Mouse (Mus musculus): ENCODE measurements around the gene 9130213A22Rik. TPM values are rescaled to one million over a fixed set of nuclear protein-coding genes. Genes with fewer than 3 reads are reported as not detected.

The 9130213A22Rik gene
- polyA plus RNA-seq, 1 experiment from 2014 or later = 0.14 TPM

GRCm38 (mm10) chr11:69088856-69089615, 33.4 kb downstream of the 9130213A22Rik start:
- 11% methylated on average over 25 of the region's 25 CpGs for WGBS

GRCm38 (mm10) chr11:69088103-69088855, 34.1 kb downstream of the 9130213A22Rik start, which contains the start of gene Vamp2:
TSS of gene Vamp2 (plus strand) at chr11:69088490.
- Histone ChIP-seq H3K4me3 (ENCODE audit: low read depth, low read length) (peak within 1 kb of the TSS; percentile 99), H3K27ac (ENCODE audit: low read depth, low read length) (peak within 1 kb of the TSS; percentile 91), H3K9ac (ENCODE audit: low read length) (peak within 1 kb of the TSS; percentile 100), H3K4me2 (ENCODE audit: low read length) (peak within 1 kb of the TSS; percentile 96), H3K4me1 (ENCODE audit: control insufficient read depth, insufficient read depth, low read length) (peaks cover 17% of the 10 kb centered on the region), H3K36me3 (ENCODE audit: control insufficient read depth, insufficient read depth, low read length) (peaks cover 30% of the 10 kb centered on the region), H3K9me3 (replicated peaks; ENCODE audit: control insufficient read depth, low read length) (no peaks in the 10 kb centered on the region), H3K27me3 (replicated peaks; ENCODE audit: control insufficient read depth, insufficient read depth, low read length) (no peaks in the 10 kb centered on the region)
- ATAC-seq = peak; percentile 87
- peak; percentile 94 for DNase-seq (ENCODE audit: low spot score)
- WGBS = 1% methylated on average over 54 of the region's 67 CpGs

More at GRCm38 (mm10) chr11:69088856-69089615, 33.4 kb downstream of the 9130213A22Rik start:
- Histone ChIP-seq H3K36me3 (ENCODE audit: control insufficient read depth, insufficient read depth, low read length) (peaks cover 30% of the 10 kb centered on the region), H3K4me3 (ENCODE audit: low read depth, low read length) (peak overlapping the region; percentile 99), H3K27me3 (replicated peaks; ENCODE audit: control insufficient read depth, insufficient read depth, low read length) (no peaks in the 10 kb centered on the region), H3K4me1 (ENCODE audit: control insufficient read depth, insufficient read depth, low read length) (peaks cover 17% of the 10 kb centered on the region), H3K9ac (ENCODE audit: low read length) (peak overlapping the region; percentile 100), H3K4me2 (ENCODE audit: low read length) (peak overlapping the region; percentile 96), H3K9me3 (replicated peaks; ENCODE audit: control insufficient read depth, low read length) (no peaks in the 10 kb centered on the region), H3K27ac (ENCODE audit: low read depth, low read length) (peak overlapping the region; percentile 91)
- DNase-seq (ENCODE audit: low spot score) (no peak), ATAC-seq (no peak; the same call in 1 of the 2 replicates)

- H3K4me2 ChIP-seq (ENCODE audit: low read length) = peak overlapping the region; percentile 96; the same call in 1 of the 2 replicates
- DNase-seq (ENCODE audit: low spot score) = no peak
- H3K4me3 ChIP-seq (ENCODE audit: low read depth, low read length) = peak overlapping the region; percentile 99; the same call in 1 of the 2 replicates
- no peak overlapping the region for H3K27ac ChIP-seq (ENCODE audit: low read depth, low read length)
- peaks cover 27% of the 10 kb centered on the region for H3K36me3 ChIP-seq (ENCODE audit: control insufficient read depth, insufficient read depth, low read length)
- H3K4me1 ChIP-seq (ENCODE audit: control insufficient read depth, insufficient read depth, low read length) = peaks cover 17% of the 10 kb centered on the region
- WGBS = 56% methylated on average over 2 of the region's 2 CpGs
- peak overlapping the region; percentile 100; the same call in 1 of the 2 replicates for H3K9ac ChIP-seq (ENCODE audit: low read length)
- no peaks in the 10 kb centered on the region for H3K27me3 ChIP-seq (replicated peaks; ENCODE audit: control insufficient read depth, insufficient read depth, low read length)
- no peaks in the 10 kb centered on the region for H3K9me3 ChIP-seq (replicated peaks; ENCODE audit: control insufficient read depth, low read length)
- ATAC-seq = no peak
Measured at GRCm38 (mm10) chr11:69087597-69087996, 34.8 kb downstream of the 9130213A22Rik start.

GRCm38 (mm10) chr11:69087082-69087481, 35.3 kb downstream of the 9130213A22Rik start:
- no peak for ATAC-seq

GRCm38 (mm10) chr11:69086390-69086789, 36.0 kb downstream of the 9130213A22Rik start:
- ATAC-seq (no peak), DNase-seq (ENCODE audit: low spot score) (no peak)
- Histone ChIP-seq H3K9me3 (replicated peaks; ENCODE audit: control insufficient read depth, low read length) (no peaks in the 10 kb centered on the region), H3K27ac (ENCODE audit: low read depth, low read length) (no peak overlapping the region), H3K9ac (ENCODE audit: low read length) (no peak overlapping the region), H3K4me1 (ENCODE audit: control insufficient read depth, insufficient read depth, low read length) (peaks cover 17% of the 10 kb centered on the region), H3K36me3 (ENCODE audit: control insufficient read depth, insufficient read depth, low read length) (peaks cover 18% of the 10 kb centered on the region), H3K4me2 (ENCODE audit: low read length) (no peak overlapping the region), H3K4me3 (ENCODE audit: low read depth, low read length) (no peak overlapping the region), H3K27me3 (replicated peaks; ENCODE audit: control insufficient read depth, insufficient read depth, low read length) (no peaks in the 10 kb centered on the region)
- WGBS = 79% methylated on average over 6 of the region's 6 CpGs

More at GRCm38 (mm10) chr11:69087082-69087481, 35.3 kb downstream of the 9130213A22Rik start:
- Histone ChIP-seq H3K4me2 (ENCODE audit: low read length) (no peak overlapping the region), H3K9me3 (replicated peaks; ENCODE audit: control insufficient read depth, low read length) (no peaks in the 10 kb centered on the region), H3K27ac (ENCODE audit: low read depth, low read length) (no peak overlapping the region), H3K36me3 (ENCODE audit: control insufficient read depth, insufficient read depth, low read length) (peaks cover 25% of the 10 kb centered on the region), H3K9ac (ENCODE audit: low read length) (0 out of 2 replicates have a peak overlapping the region, but pooled peaks have one; percentile 13), H3K4me1 (ENCODE audit: control insufficient read depth, insufficient read depth, low read length) (peaks cover 17% of the 10 kb centered on the region), H3K27me3 (replicated peaks; ENCODE audit: control insufficient read depth, insufficient read depth, low read length) (no peaks in the 10 kb centered on the region), H3K4me3 (ENCODE audit: low read depth, low read length) (no peak overlapping the region)
- no peak for DNase-seq (ENCODE audit: low spot score)
- 46% methylated on average over 4 of the region's 4 CpGs for WGBS

GRCm38 (mm10) chr11:69085608-69086007, 36.8 kb downstream of the 9130213A22Rik start:
- H3K4me1 ChIP-seq (ENCODE audit: control insufficient read depth, insufficient read depth, low read length) = peaks cover 14% of the 10 kb centered on the region
- WGBS = 66% methylated on average over 6 of the region's 6 CpGs
- no peaks in the 10 kb centered on the region for H3K9me3 ChIP-seq (replicated peaks; ENCODE audit: control insufficient read depth, low read length)
- no peak overlapping the region for H3K9ac ChIP-seq (ENCODE audit: low read length)
- peaks cover 13% of the 10 kb centered on the region for H3K36me3 ChIP-seq (ENCODE audit: control insufficient read depth, insufficient read depth, low read length)
- no peak overlapping the region for H3K4me2 ChIP-seq (ENCODE audit: low read length)
- no peaks in the 10 kb centered on the region for H3K27me3 ChIP-seq (replicated peaks; ENCODE audit: control insufficient read depth, insufficient read depth, low read length)
- ATAC-seq = no peak
- H3K27ac ChIP-seq (ENCODE audit: low read depth, low read length) = no peak overlapping the region
- no peak for DNase-seq (ENCODE audit: low spot score)
- no peak overlapping the region for H3K4me3 ChIP-seq (ENCODE audit: low read depth, low read length)

GRCm38 (mm10) chr11:69081613-69082012, 40.8 kb downstream of the 9130213A22Rik start:
- Histone ChIP-seq H3K9ac (ENCODE audit: low read length) (no peak overlapping the region), H3K27me3 (replicated peaks; ENCODE audit: control insufficient read depth, insufficient read depth, low read length) (no peaks in the 10 kb centered on the region), H3K4me1 (ENCODE audit: control insufficient read depth, insufficient read depth, low read length) (no peaks in the 10 kb centered on the region), H3K4me3 (ENCODE audit: low read depth, low read length) (no peak overlapping the region), H3K27ac (ENCODE audit: low read depth, low read length) (no peak overlapping the region), H3K4me2 (ENCODE audit: low read length) (no peak overlapping the region), H3K36me3 (ENCODE audit: control insufficient read depth, insufficient read depth, low read length) (no peaks in the 10 kb centered on the region), H3K9me3 (replicated peaks; ENCODE audit: control insufficient read depth, low read length) (no peaks in the 10 kb centered on the region)
- 89% methylated on average over 7 of the region's 7 CpGs for WGBS
- DNase-seq (ENCODE audit: low spot score) (no peak), ATAC-seq (no peak)

GRCm38 (mm10) chr11:69080855-69081222, 41.5 kb downstream of the 9130213A22Rik start:
- H3K4me2 ChIP-seq (ENCODE audit: low read length) = no peak overlapping the region
- H3K27ac ChIP-seq (ENCODE audit: low read depth, low read length) = no peak overlapping the region
- H3K9me3 ChIP-seq (replicated peaks; ENCODE audit: control insufficient read depth, low read length) = no peaks in the 10 kb centered on the region
- H3K9ac ChIP-seq (ENCODE audit: low read length) = no peak overlapping the region
- 85% methylated on average over 8 of the region's 8 CpGs for WGBS
- H3K4me3 ChIP-seq (ENCODE audit: low read depth, low read length) = no peak overlapping the region
- H3K27me3 ChIP-seq (replicated peaks; ENCODE audit: control insufficient read depth, insufficient read depth, low read length) = no peaks in the 10 kb centered on the region
- no peaks in the 10 kb centered on the region for H3K36me3 ChIP-seq (ENCODE audit: control insufficient read depth, insufficient read depth, low read length)
- H3K4me1 ChIP-seq (ENCODE audit: control insufficient read depth, insufficient read depth, low read length) = no peaks in the 10 kb centered on the region
- no peak for DNase-seq (ENCODE audit: low spot score)
- no peak for ATAC-seq
